Mouse (Mus musculus): ENCODE measurements around the gene Psmd9. TPM values are rescaled to one million over a fixed set of nuclear protein-coding genes. Genes with fewer than 3 reads are reported as not detected.

Psmd9 gene
- polyA plus RNA-seq, 1 experiment from 2014 or later, result 78.7 TPM

GRCm38 (mm10) chr5:123171646-123172350 is 2.6 kb downstream of the Psmd9 start:
- WGBS, result 15% methylated on average over 22 of the region's 22 CpGs
- Histone ChIP-seq H3K27me3 (ENCODE audit: control insufficient read depth, insufficient read depth, low read length) (no peaks in the 10 kb centered on the region), H3K4me1 (ENCODE audit: control insufficient read depth, insufficient read depth, low read length) (peaks cover 3% of the 10 kb centered on the region; the same call in 1 of the 2 replicates), H3K4me2 (ENCODE audit: low read depth, low read length) (peak overlapping the region; percentile 27; the same call in 1 of the 2 replicates), H3K9me3 (ENCODE audit: control insufficient read depth, low read length) (no peaks in the 10 kb centered on the region), H3K27ac (ENCODE audit: low read depth, low read length) (no peak overlapping the region), H3K9ac (replicated peaks; ENCODE audit: low read depth, low read length) (no peak overlapping the region), H3K36me3 (ENCODE audit: control insufficient read depth, insufficient read depth, low read length) (no peaks in the 10 kb centered on the region), H3K4me3 (ENCODE audit: low read depth, low read length) (no peak overlapping the region)
- ATAC-seq (ENCODE audit: low read depth), result peak; percentile 75; the same call in 1 of the 2 replicates

- Histone ChIP-seq H3K4me2 (ENCODE audit: low read depth, low read length) (no peak overlapping the region), H3K27me3 (ENCODE audit: control insufficient read depth, insufficient read depth, low read length) (no peaks in the 10 kb centered on the region), H3K9ac (replicated peaks; ENCODE audit: low read depth, low read length) (no peak overlapping the region), H3K9me3 (ENCODE audit: control insufficient read depth, low read length) (no peaks in the 10 kb centered on the region), H3K4me3 (ENCODE audit: low read depth, low read length) (no peak overlapping the region), H3K27ac (ENCODE audit: low read depth, low read length) (no peak overlapping the region), H3K4me1 (ENCODE audit: control insufficient read depth, insufficient read depth, low read length) (no peaks in the 10 kb centered on the region), H3K36me3 (ENCODE audit: control insufficient read depth, insufficient read depth, low read length) (no peaks in the 10 kb centered on the region)
- ATAC-seq (ENCODE audit: low read depth), result no peak
- 90% methylated on average over 5 of the region's 5 CpGs for WGBS
Observed at GRCm38 (mm10) chr5:123178792-123179191, 9.6 kb downstream of the Psmd9 start.

GRCm38 (mm10) chr5:123180390-123180789 is 11.2 kb downstream of the Psmd9 start:
- ATAC-seq (ENCODE audit: low read depth), result no peak
- H3K4me2 ChIP-seq (ENCODE audit: low read depth, low read length), result no peak overlapping the region
- no peaks in the 10 kb centered on the region for H3K9me3 ChIP-seq (ENCODE audit: control insufficient read depth, low read length)
- no peak overlapping the region for H3K4me3 ChIP-seq (ENCODE audit: low read depth, low read length)
- H3K9ac ChIP-seq (replicated peaks; ENCODE audit: low read depth, low read length), result no peak overlapping the region
- WGBS, result 94% methylated on average over 15 of the region's 15 CpGs
- H3K4me1 ChIP-seq (ENCODE audit: control insufficient read depth, insufficient read depth, low read length), result no peaks in the 10 kb centered on the region
- H3K36me3 ChIP-seq (ENCODE audit: control insufficient read depth, insufficient read depth, low read length), result no peaks in the 10 kb centered on the region
- H3K27ac ChIP-seq (ENCODE audit: low read depth, low read length), result no peak overlapping the region
- no peaks in the 10 kb centered on the region for H3K27me3 ChIP-seq (ENCODE audit: control insufficient read depth, insufficient read depth, low read length)

- no peaks in the 10 kb centered on the region for H3K36me3 ChIP-seq (ENCODE audit: control insufficient read depth, insufficient read depth, low read length)
- no peak overlapping the region for H3K4me3 ChIP-seq (ENCODE audit: low read depth, low read length)
- no peak overlapping the region for H3K4me2 ChIP-seq (ENCODE audit: low read depth, low read length)
- H3K27me3 ChIP-seq (ENCODE audit: control insufficient read depth, insufficient read depth, low read length), result no peaks in the 10 kb centered on the region
- 82% methylated on average over 6 of the region's 6 CpGs for WGBS
- no peaks in the 10 kb centered on the region for H3K4me1 ChIP-seq (ENCODE audit: control insufficient read depth, insufficient read depth, low read length)
- ATAC-seq (ENCODE audit: low read depth), result no peak
- no peaks in the 10 kb centered on the region for H3K9me3 ChIP-seq (ENCODE audit: control insufficient read depth, low read length)
- no peak overlapping the region for H3K27ac ChIP-seq (ENCODE audit: low read depth, low read length)
- H3K9ac ChIP-seq (replicated peaks; ENCODE audit: low read depth, low read length), result no peak overlapping the region
Observed at GRCm38 (mm10) chr5:123181536-123181935, 12.3 kb downstream of the Psmd9 start.

GRCm38 (mm10) chr5:123182651-123183050 is 13.4 kb downstream of the Psmd9 start, which contains the start of gene Hpd:
TSS of gene Hpd (minus strand) at chr5:123182727.
- H3K27me3 ChIP-seq (ENCODE audit: control insufficient read depth, insufficient read depth, low read length), result no peaks in the 10 kb centered on the region
- no peak within 1 kb of the TSS for H3K4me2 ChIP-seq (ENCODE audit: low read depth, low read length)
- H3K36me3 ChIP-seq (ENCODE audit: control insufficient read depth, insufficient read depth, low read length), result no peaks in the 10 kb centered on the region
- H3K4me3 ChIP-seq (ENCODE audit: low read depth, low read length), result no peak within 1 kb of the TSS
- no peaks in the 10 kb centered on the region for H3K4me1 ChIP-seq (ENCODE audit: control insufficient read depth, insufficient read depth, low read length)
- ATAC-seq (ENCODE audit: low read depth), result no peak
- WGBS, result 85% methylated on average over 10 of the region's 10 CpGs
- no peaks in the 10 kb centered on the region for H3K9me3 ChIP-seq (ENCODE audit: control insufficient read depth, low read length)
- H3K27ac ChIP-seq (ENCODE audit: low read depth, low read length), result no peak within 1 kb of the TSS
- H3K9ac ChIP-seq (replicated peaks; ENCODE audit: low read depth, low read length), result no peak within 1 kb of the TSS

- no peaks in the 10 kb centered on the region for H3K9me3 ChIP-seq (ENCODE audit: control insufficient read depth, low read length)
Observed at GRCm38 (mm10) chr5:123185966-123186365, 16.8 kb downstream of the Psmd9 start.

GRCm38 (mm10) chr5:123187306-123187705 is 18.1 kb downstream of the Psmd9 start:
- Histone ChIP-seq H3K4me2 (ENCODE audit: low read depth, low read length) (no peak overlapping the region), H3K4me1 (ENCODE audit: control insufficient read depth, insufficient read depth, low read length) (no peaks in the 10 kb centered on the region), H3K36me3 (ENCODE audit: control insufficient read depth, insufficient read depth, low read length) (no peaks in the 10 kb centered on the region), H3K27ac (ENCODE audit: low read depth, low read length) (no peak overlapping the region), H3K9ac (replicated peaks; ENCODE audit: low read depth, low read length) (no peak overlapping the region), H3K27me3 (ENCODE audit: control insufficient read depth, insufficient read depth, low read length) (no peaks in the 10 kb centered on the region), H3K9me3 (ENCODE audit: control insufficient read depth, low read length) (no peaks in the 10 kb centered on the region), H3K4me3 (ENCODE audit: low read depth, low read length) (no peak overlapping the region)
- no peak for ATAC-seq (ENCODE audit: low read depth)
- 97% methylated on average over 3 of the region's 3 CpGs for WGBS

More at GRCm38 (mm10) chr5:123185966-123186365, 16.8 kb downstream of the Psmd9 start:
- no peaks in the 10 kb centered on the region for H3K36me3 ChIP-seq (ENCODE audit: control insufficient read depth, insufficient read depth, low read length)
- no peak for ATAC-seq (ENCODE audit: low read depth)
- H3K27me3 ChIP-seq (ENCODE audit: control insufficient read depth, insufficient read depth, low read length), result no peaks in the 10 kb centered on the region
- no peaks in the 10 kb centered on the region for H3K4me1 ChIP-seq (ENCODE audit: control insufficient read depth, insufficient read depth, low read length)
- WGBS, result 64% methylated on average over 6 of the region's 6 CpGs
- H3K9ac ChIP-seq (replicated peaks; ENCODE audit: low read depth, low read length), result no peak overlapping the region
- no peak overlapping the region for H3K27ac ChIP-seq (ENCODE audit: low read depth, low read length)
- H3K4me3 ChIP-seq (ENCODE audit: low read depth, low read length), result no peak overlapping the region
- H3K4me2 ChIP-seq (ENCODE audit: low read depth, low read length), result no peak overlapping the region

- ATAC-seq (ENCODE audit: low read depth), result no peak
- Histone ChIP-seq H3K9me3 (ENCODE audit: control insufficient read depth, low read length) (no peaks in the 10 kb centered on the region), H3K4me2 (ENCODE audit: low read depth, low read length) (no peak overlapping the region), H3K27ac (ENCODE audit: low read depth, low read length) (no peak overlapping the region), H3K9ac (replicated peaks; ENCODE audit: low read depth, low read length) (no peak overlapping the region), H3K4me3 (ENCODE audit: low read depth, low read length) (no peak overlapping the region), H3K27me3 (ENCODE audit: control insufficient read depth, insufficient read depth, low read length) (no peaks in the 10 kb centered on the region), H3K4me1 (ENCODE audit: control insufficient read depth, insufficient read depth, low read length) (no peaks in the 10 kb centered on the region), H3K36me3 (ENCODE audit: control insufficient read depth, insufficient read depth, low read length) (no peaks in the 10 kb centered on the region)
- WGBS, result 81% methylated on average over 3 of the region's 3 CpGs
Observed at GRCm38 (mm10) chr5:123190912-123191311, 21.7 kb downstream of the Psmd9 start.

GRCm38 (mm10) chr5:123191427-123191826 is 22.2 kb downstream of the Psmd9 start:
- Histone ChIP-seq H3K9ac (replicated peaks; ENCODE audit: low read depth, low read length) (no peak overlapping the region), H3K4me2 (ENCODE audit: low read depth, low read length) (no peak overlapping the region), H3K27ac (ENCODE audit: low read depth, low read length) (no peak overlapping the region), H3K4me3 (ENCODE audit: low read depth, low read length) (no peak overlapping the region), H3K9me3 (ENCODE audit: control insufficient read depth, low read length) (no peaks in the 10 kb centered on the region), H3K27me3 (ENCODE audit: control insufficient read depth, insufficient read depth, low read length) (no peaks in the 10 kb centered on the region), H3K4me1 (ENCODE audit: control insufficient read depth, insufficient read depth, low read length) (no peaks in the 10 kb centered on the region), H3K36me3 (ENCODE audit: control insufficient read depth, insufficient read depth, low read length) (no peaks in the 10 kb centered on the region)
- 88% methylated on average over 6 of the region's 6 CpGs for WGBS
- no peak for ATAC-seq (ENCODE audit: low read depth)

Data from neural tube, embryonic 14.5 days (tissue).